Mouse (Mus musculus): ENCODE results near the gene Arl3. TPM values are rescaled to one million over a fixed set of nuclear protein-coding genes. Genes with fewer than 3 reads are reported as not detected.
"Not testable (repeated sequence)": the region's sequence is repeated elsewhere in the genome, so short reads cannot be mapped to it uniquely, and the experiment has no call there.

Gene Arl3
- polyA plus RNA-seq, 1 experiment from 2014 or later, result 103 TPM

DNA sequence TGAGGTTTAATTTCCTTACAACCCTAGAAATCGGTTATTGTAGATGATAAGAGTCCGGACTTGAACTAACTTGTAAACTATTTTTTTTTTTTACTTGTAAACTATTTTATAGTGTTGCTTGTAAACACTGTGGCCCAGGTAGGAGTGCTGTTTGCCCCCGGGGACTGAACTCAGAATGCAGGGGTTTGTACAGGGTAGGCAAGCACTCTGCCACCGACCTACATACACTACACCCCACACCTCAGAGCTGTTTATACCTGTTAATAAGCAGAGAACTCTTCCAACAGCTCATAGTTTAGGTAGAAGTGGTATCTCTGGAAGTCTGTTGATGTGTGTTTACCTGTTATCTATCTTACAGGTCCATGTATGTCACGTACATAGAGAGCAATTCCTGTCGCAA lies 992 bp upstream of the Arl3 start:
- peak overlapping the region; percentile 79 for H3K4me3 ChIP-seq (replicated peaks)
- H3K4me2 ChIP-seq, result peak overlapping the region; percentile 87
- ATAC-seq (ENCODE audit: insufficient read depth, low FRiP score, low read depth), result no peak
- 38% methylated on average over 6 of the region's 6 CpGs for WGBS
- no peak overlapping the region for H3K27ac ChIP-seq
- no peaks in the 10 kb centered on the region for H3K27me3 ChIP-seq (replicated peaks)
- H3K4me1 ChIP-seq, result peaks cover 21% of the 10 kb centered on the region; the same call in 1 of the 2 replicates
- no peaks in the 10 kb centered on the region for H3K9me3 ChIP-seq
- H3K9ac ChIP-seq, result no peak overlapping the region; the same call in 1 of the 2 replicates
- no peaks in the 10 kb centered on the region for H3K36me3 ChIP-seq

- Histone ChIP-seq H3K27ac (peak overlapping the region; percentile 80), H3K4me2 (peak overlapping the region; percentile 87), H3K27me3 (replicated peaks) (no peaks in the 10 kb centered on the region), H3K36me3 (no peaks in the 10 kb centered on the region), H3K4me3 (replicated peaks) (peak overlapping the region; percentile 79), H3K9ac (peak overlapping the region; percentile 44), H3K9me3 (no peaks in the 10 kb centered on the region), H3K4me1 (0 out of 2 replicates have a peak, but pooled peaks cover 17% of the 10 kb centered on the region)
- peak; percentile 15 for ATAC-seq (ENCODE audit: insufficient read depth, low FRiP score, low read depth)
- WGBS, result under 1% methylated on average over 17 of the region's 17 CpGs
Observed at GRCm38 (mm10) chr19:46572548-46572947, 450 bp downstream of the Arl3 start.

DNA sequence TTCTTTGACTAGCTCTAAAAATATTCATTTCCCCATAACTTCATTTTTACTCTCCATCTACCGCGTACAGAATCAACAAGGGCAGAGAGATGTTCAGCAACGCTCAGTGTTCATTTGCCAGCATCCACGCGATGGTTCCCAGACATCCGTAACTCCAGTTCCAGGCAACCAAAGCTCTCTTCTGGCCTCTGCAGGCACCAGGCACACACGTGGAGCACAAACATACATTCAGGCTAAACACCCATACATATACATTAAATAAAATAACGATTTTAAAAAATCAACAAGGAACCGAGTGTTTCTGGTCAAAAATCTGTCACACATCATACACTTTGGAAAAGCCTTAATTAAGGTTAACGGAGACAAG lies 1.1 kb downstream of the Arl3 start:
- H3K36me3 ChIP-seq, result no peaks in the 10 kb centered on the region
- peak overlapping the region; percentile 87 for H3K4me2 ChIP-seq
- ATAC-seq (ENCODE audit: insufficient read depth, low FRiP score, low read depth), result no peak
- peak overlapping the region; percentile 79 for H3K4me3 ChIP-seq (replicated peaks)
- H3K9ac ChIP-seq, result no peak overlapping the region
- H3K4me1 ChIP-seq, result 0 out of 2 replicates have a peak, but pooled peaks cover 17% of the 10 kb centered on the region
- no peaks in the 10 kb centered on the region for H3K27me3 ChIP-seq (replicated peaks)
- peak overlapping the region; percentile 80 for H3K27ac ChIP-seq
- WGBS, result 22% methylated on average over 10 of the region's 10 CpGs
- no peaks in the 10 kb centered on the region for H3K9me3 ChIP-seq

GRCm38 (mm10) chr19:46571211-46571877 lies 1.7 kb downstream of the Arl3 start:
- not testable (repeated sequence) for H3K36me3 ChIP-seq; H3K9me3 ChIP-seq; H3K9ac ChIP-seq; H3K27me3 ChIP-seq (replicated peaks); ATAC-seq (ENCODE audit: insufficient read depth, low FRiP score, low read depth); H3K27ac ChIP-seq
- Histone ChIP-seq H3K4me1 (0 out of 2 replicates have a peak, but pooled peaks cover 17% of the 10 kb centered on the region), H3K4me2 (peak overlapping the region; percentile 87), H3K4me3 (replicated peaks) (peak overlapping the region; percentile 79; the same call in 1 of the 2 replicates)
- 66% methylated on average over 3 of the region's 3 CpGs for WGBS

DNA sequence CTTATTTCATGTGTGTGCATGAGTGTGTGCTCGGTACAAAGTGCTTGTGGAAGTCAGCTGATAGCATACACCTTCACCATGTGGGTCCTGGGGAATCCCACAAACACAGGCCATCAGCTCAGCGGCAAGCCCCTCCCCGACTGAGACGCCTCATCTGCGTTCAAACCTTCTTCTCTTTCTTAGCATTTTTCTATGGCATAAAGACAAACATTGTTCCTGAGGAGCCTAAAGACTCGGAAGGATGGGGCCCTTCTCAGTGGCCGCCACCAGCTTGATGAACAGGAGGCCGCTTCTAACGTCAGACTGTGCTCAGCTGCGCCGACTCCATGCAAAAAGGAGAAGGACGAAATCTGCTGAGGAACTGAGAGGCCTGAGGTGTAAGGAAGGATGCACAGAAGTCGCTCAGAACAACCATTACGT lies 8.9 kb downstream of the Arl3 start:
- H3K4me3 ChIP-seq (replicated peaks), result no peak overlapping the region
- no peak overlapping the region for H3K9ac ChIP-seq
- H3K4me1 ChIP-seq, result peaks cover 7% of the 10 kb centered on the region; the same call in 1 of the 2 replicates
- no peaks in the 10 kb centered on the region for H3K36me3 ChIP-seq
- no peaks in the 10 kb centered on the region for H3K9me3 ChIP-seq
- no peak overlapping the region for H3K4me2 ChIP-seq
- H3K27ac ChIP-seq, result no peak overlapping the region
- ATAC-seq (ENCODE audit: insufficient read depth, low FRiP score, low read depth), result no peak
- no peaks in the 10 kb centered on the region for H3K27me3 ChIP-seq (replicated peaks)
- WGBS, result 69% methylated on average over 14 of the region's 14 CpGs

- H3K9ac ChIP-seq, result no peak overlapping the region
- ATAC-seq (ENCODE audit: insufficient read depth, low FRiP score, low read depth), result no peak
- no peak overlapping the region for H3K4me3 ChIP-seq (replicated peaks)
- H3K27me3 ChIP-seq (replicated peaks), result no peaks in the 10 kb centered on the region
- H3K36me3 ChIP-seq, result no peaks in the 10 kb centered on the region
- no peak overlapping the region for H3K27ac ChIP-seq
- H3K4me2 ChIP-seq, result no peak overlapping the region
- no peaks in the 10 kb centered on the region for H3K9me3 ChIP-seq
- H3K4me1 ChIP-seq, result peaks cover 7% of the 10 kb centered on the region; the same call in 1 of the 2 replicates
- WGBS, result 73% methylated on average over 4 of the region's 4 CpGs
Observed at GRCm38 (mm10) chr19:46563603-46564002, 9.4 kb downstream of the Arl3 start.

- no peak overlapping the region for H3K27ac ChIP-seq
- H3K27me3 ChIP-seq (replicated peaks), result no peaks in the 10 kb centered on the region
- no peaks in the 10 kb centered on the region for H3K36me3 ChIP-seq
- WGBS, result 86% methylated on average over 14 of the region's 14 CpGs
- H3K4me3 ChIP-seq (replicated peaks), result no peak overlapping the region
- H3K4me1 ChIP-seq, result peaks cover 7% of the 10 kb centered on the region; the same call in 1 of the 2 replicates
- H3K9me3 ChIP-seq, result no peaks in the 10 kb centered on the region
- no peak overlapping the region for H3K4me2 ChIP-seq
- no peak overlapping the region for H3K9ac ChIP-seq
- ATAC-seq (ENCODE audit: insufficient read depth, low FRiP score, low read depth), result no peak
Observed at GRCm38 (mm10) chr19:46562581-46563515, 10.2 kb downstream of the Arl3 start.

DNA sequence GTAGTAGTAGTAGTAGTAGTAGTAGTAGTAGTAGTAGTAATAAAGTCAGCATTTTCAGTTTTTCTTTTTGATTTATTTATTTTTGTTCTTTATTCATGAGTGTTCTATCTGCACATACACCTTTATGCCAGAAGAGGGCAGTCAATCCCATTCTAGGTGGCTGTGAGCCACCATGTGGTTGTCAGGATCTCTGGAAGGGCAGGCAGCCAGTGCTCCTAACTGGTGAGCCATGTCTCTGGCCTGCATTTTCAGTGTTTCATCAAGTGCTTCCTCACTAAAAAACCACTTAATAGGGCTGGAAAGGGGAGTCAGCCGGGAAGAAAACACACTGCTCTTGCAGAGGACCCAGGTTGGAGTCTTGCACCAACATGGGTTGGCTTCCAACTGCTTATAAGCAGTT lies 10.9 kb downstream of the Arl3 start:
- 21% methylated on average over 1 of the region's 1 CpGs for WGBS
- ATAC-seq (ENCODE audit: insufficient read depth, low FRiP score, low read depth), result no peak
- H3K9ac ChIP-seq, result no peak overlapping the region
- H3K27me3 ChIP-seq (replicated peaks), result no peaks in the 10 kb centered on the region
- no peaks in the 10 kb centered on the region for H3K9me3 ChIP-seq
- no peaks in the 10 kb centered on the region for H3K36me3 ChIP-seq
- H3K4me1 ChIP-seq, result peaks cover 7% of the 10 kb centered on the region; the same call in 1 of the 2 replicates
- no peak overlapping the region for H3K4me2 ChIP-seq
- H3K4me3 ChIP-seq (replicated peaks), result no peak overlapping the region
- H3K27ac ChIP-seq, result no peak overlapping the region

GRCm38 (mm10) chr19:46558631-46559030 lies 14.4 kb downstream of the Arl3 start:
- no peaks in the 10 kb centered on the region for H3K36me3 ChIP-seq

DNA sequence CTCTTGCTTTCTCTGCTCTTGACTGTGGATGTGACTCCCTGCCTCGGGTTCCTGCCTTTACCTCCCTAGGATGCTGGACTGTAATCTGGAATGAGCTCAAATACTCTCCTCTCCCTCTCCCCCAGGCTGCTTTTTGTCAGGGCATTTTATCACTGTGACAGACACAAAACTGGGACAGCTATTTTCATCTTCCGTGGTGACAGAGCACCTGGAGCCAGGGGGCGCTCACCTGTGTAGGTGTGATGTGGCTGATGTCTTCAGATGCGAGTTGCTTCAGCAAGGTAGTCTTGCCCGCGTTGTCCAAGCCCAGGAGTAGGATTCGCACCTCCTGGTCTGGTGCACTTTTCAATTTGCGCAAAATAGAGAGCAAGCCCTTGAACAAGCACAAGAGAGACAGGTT lies 15.0 kb downstream of the Arl3 start:
- Histone ChIP-seq H3K27ac (no peak overlapping the region), H3K9ac (no peak overlapping the region), H3K27me3 (replicated peaks) (no peaks in the 10 kb centered on the region), H3K36me3 (no peaks in the 10 kb centered on the region), H3K4me2 (no peak overlapping the region), H3K4me3 (replicated peaks) (no peak overlapping the region), H3K4me1 (peaks cover 5% of the 10 kb centered on the region; the same call in 1 of the 2 replicates), H3K9me3 (no peaks in the 10 kb centered on the region)
- WGBS, result 70% methylated on average over 8 of the region's 8 CpGs
- ATAC-seq (ENCODE audit: insufficient read depth, low FRiP score, low read depth), result no peak

More at GRCm38 (mm10) chr19:46558631-46559030, 14.4 kb downstream of the Arl3 start:
- Histone ChIP-seq H3K4me3 (replicated peaks) (no peak overlapping the region), H3K27ac (no peak overlapping the region), H3K4me1 (peaks cover 7% of the 10 kb centered on the region; the same call in 1 of the 2 replicates), H3K9me3 (no peaks in the 10 kb centered on the region), H3K9ac (no peak overlapping the region), H3K27me3 (replicated peaks) (no peaks in the 10 kb centered on the region), H3K4me2 (no peak overlapping the region)
- ATAC-seq (ENCODE audit: insufficient read depth, low FRiP score, low read depth), result no peak
- WGBS, result 69% methylated on average over 12 of the region's 12 CpGs

GRCm38 (mm10) chr19:46553541-46553955 lies 19.4 kb downstream of the Arl3 start:
- peak; percentile 73; the same call in 1 of the 2 replicates for ATAC-seq (ENCODE audit: insufficient read depth, low FRiP score, low read depth)

DNA sequence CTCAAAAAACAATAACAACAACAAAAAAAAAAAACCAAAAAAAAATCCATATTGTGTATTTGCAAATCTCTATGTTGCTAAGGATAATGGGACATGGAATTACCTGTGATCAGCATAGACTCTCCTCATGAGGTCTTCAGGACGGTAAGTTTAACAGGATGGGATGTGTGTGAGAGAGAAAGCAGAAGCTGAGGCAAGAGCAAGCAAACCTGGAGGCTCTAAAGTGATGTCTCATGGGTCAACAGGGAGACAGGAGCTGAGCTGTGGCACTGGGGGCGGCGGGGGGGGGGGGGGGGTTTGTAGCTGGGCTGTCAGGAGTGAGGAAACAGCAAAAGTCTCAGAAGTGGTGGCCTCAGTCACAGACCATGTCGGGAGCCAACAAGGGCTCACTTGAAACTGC lies 20.5 kb downstream of the Arl3 start:
- no peaks in the 10 kb centered on the region for H3K4me1 ChIP-seq
- no peak for ATAC-seq (ENCODE audit: insufficient read depth, low FRiP score, low read depth)
- no peak overlapping the region for H3K27ac ChIP-seq
- H3K4me3 ChIP-seq (replicated peaks), result no peak overlapping the region
- no peak overlapping the region for H3K4me2 ChIP-seq
- peaks cover 12% of the 10 kb centered on the region; the same call in 1 of the 2 replicates for H3K36me3 ChIP-seq
- H3K9me3 ChIP-seq, result no peaks in the 10 kb centered on the region
- no peak overlapping the region for H3K9ac ChIP-seq
- no peaks in the 10 kb centered on the region for H3K27me3 ChIP-seq (replicated peaks)
- 87% methylated on average over 3 of the region's 4 CpGs for WGBS

More at GRCm38 (mm10) chr19:46553541-46553955, 19.4 kb downstream of the Arl3 start:
- Histone ChIP-seq H3K36me3 (peaks cover 12% of the 10 kb centered on the region; the same call in 1 of the 2 replicates), H3K9me3 (no peaks in the 10 kb centered on the region), H3K9ac (no peak overlapping the region), H3K4me2 (no peak overlapping the region), H3K4me1 (no peaks in the 10 kb centered on the region), H3K27ac (no peak overlapping the region), H3K4me3 (replicated peaks) (no peak overlapping the region), H3K27me3 (replicated peaks) (no peaks in the 10 kb centered on the region)
- 59% methylated on average over 11 of the region's 11 CpGs for WGBS
